Mouse (Mus musculus) B cell, adult (primary cell): Measurements from ENCODE around the gene Cacna1h. TPM values are rescaled to one million over a fixed set of nuclear protein-coding genes. Genes with fewer than 3 reads are reported as not detected.

Experiments
- total RNA-seq: library from RNA; stranded (reverse); gene quantifications from 4 replicates; pipeline ENCODE4 v1.2.4, GENCODE M21; 2023; ENCODE audit not compliant: inconsistent age

Gene Cacna1h
- 5.3 to 10.7 TPM (median 7.8 TPM) in 4 replicates for total RNA-seq

GRCm38 (mm10) chr17:25433617-25434606 is at the start of gene Cacna1h:
TSS of gene Cacna1h (minus strand) at chr17:25433783.

GRCm38 (mm10) chr17:25454272-25454671 is 20.7 kb upstream of the Cacna1h start, which contains the start of gene Tekt4:
TSS of gene Tekt4 (plus strand) at chr17:25454615.

GRCm38 (mm10) chr17:25368973-25369372 is 64.6 kb downstream of the Cacna1h start, which contains the start of gene Tpsg1:
TSS of gene Tpsg1 (plus strand) at chr17:25369273.

GRCm38 (mm10) chr17:25366005-25366404 is 67.6 kb downstream of the Cacna1h start, which contains the start of gene Tpsb2:
TSS of gene Tpsb2 (plus strand) at chr17:25366305.

GRCm38 (mm10) chr17:25345462-25345861 is 88.1 kb downstream of the Cacna1h start, which contains the start of gene Tpsab1:
TSS of gene Tpsab1 (minus strand) at chr17:25345562.

Other genes starting within 250 kb of the Cacna1h start
- gene BC003965, start 249.2 kb downstream of the Cacna1h start, total RNA-seq: 14.1 to 16.3 TPM (median 14.7 TPM) in 4 replicates
- gene Unkl, start 245.4 kb downstream of the Cacna1h start, total RNA-seq: 34.3 to 40.5 TPM (median 35.6 TPM) in 4 replicates
- 23.3 to 29.1 TPM (median 27.6 TPM) in 4 replicates for gene Gnptg, start 193.7 kb downstream of the Cacna1h start, total RNA-seq
- 14.8 to 19.8 TPM (median 15.4 TPM) in 4 replicates for gene Tsr3, start 193.6 kb downstream of the Cacna1h start, total RNA-seq
- 0.54 to 2.4 TPM (median 1.2 TPM) in 4 replicates for gene Baiap3, start 177.4 kb downstream of the Cacna1h start, total RNA-seq
- 423 to 464 TPM (median 442 TPM) in 4 replicates for gene Ube2i, start 159.2 kb downstream of the Cacna1h start, total RNA-seq
- not detected in 4 replicates for gene Prss34, start 135.4 kb downstream of the Cacna1h start, total RNA-seq
- gene Prss28, start 125.1 kb downstream of the Cacna1h start, total RNA-seq: not detected in 4 replicates
- not detected in 4 replicates for gene Prss29, start 115.1 kb downstream of the Cacna1h start, total RNA-seq
- not detected in 4 replicates for gene Tpsab1, start 88.2 kb downstream of the Cacna1h start, total RNA-seq
- gene Tpsb2, start 67.5 kb downstream of the Cacna1h start, total RNA-seq: not detected in 4 replicates
- not detected in 4 replicates for gene Tpsg1, start 64.5 kb downstream of the Cacna1h start, total RNA-seq
- not detected in 4 replicates for gene Tekt4, start 20.8 kb upstream of the Cacna1h start, total RNA-seq
- gene Sstr5, start 63.5 kb upstream of the Cacna1h start, total RNA-seq: not detected in 4 replicates
- 0.21 to 0.67 TPM in 2 of 4 replicates, not detected in the others for gene Sox8, start 136.9 kb upstream of the Cacna1h start, total RNA-seq
- 26.7 to 32.2 TPM (median 29.1 TPM) in 4 replicates for gene Lmf1, start 145.3 kb upstream of the Cacna1h start, total RNA-seq